Mouse (Mus musculus) small intestine, adult 2 months (tissue): ENCODE measurements at regions not wholly inside any gene's neighbourhood (a gene's known extent, or its start where the extent isn't known, plus 50 kb on each side); places are given as distances from the start of the nearest gene placed in this dataset.

ENCODE experiments used
- CTCF ChIP-seq: fragments of 200-500 bp; IDR thresholded peaks from 2 replicates; pipeline ENCODE4 v1.5.1; 2012; ENCODE audit warnings: low read depth, mild to moderate bottlenecking, control low read depth, inconsistent platforms, low read length, moderate library complexity, mixed read lengths; ENCODE audit not compliant: insufficient replicate concordance, insufficient read length; ENCODE audit errors: extremely low read depth
- POLR2A ChIP-seq: fragments of 200-500 bp; IDR thresholded peaks from 2 replicates; pipeline ENCODE4 v1.6.1; 2012; ENCODE audit warnings: low read depth, mild to moderate bottlenecking, control low read depth, inconsistent platforms, low read length, moderate library complexity

- TF ChIP-seq CTCF = no peak
- TF ChIP-seq POLR2A = no peak
These were observed 464.6 kb downstream of the Vrk1 start for GRCm38 (mm10) chr12:106474501-106475165.
